Mouse (Mus musculus) hematopoietic stem cell, adult 5-6 weeks (primary cell): ENCODE measurements around the gene Ccdc105. TPM values are rescaled to one million over a fixed set of nuclear protein-coding genes. Genes with fewer than 3 reads are reported as not detected.

Experiments
- ATAC-seq, 2 experiments: fragments of 125-278 bp in 1 of 2; replicated peaks in 1 of 2; 2 replicates each; pipeline ENCODE4 v1.8.0; 2016 to 2017; ENCODE audit warnings: inconsistent platforms in 2 of 2, mild to moderate bottlenecking in 2 of 2, moderate number of reproducible peaks in 2 of 2, low read depth in 1 of 2, moderate TSS enrichment in 1 of 2; ENCODE audit not compliant: low FRiP score in 2 of 2, poor library complexity in 2 of 2, severe bottlenecking in 2 of 2, insufficient read depth in 1 of 2, low TSS enrichment in 1 of 2
- total RNA-seq: library from RNA; stranded (forward); fragments of 172-1452, 232-1000 nt; gene quantifications from 2 replicates; pipeline ENCODE4 v1.2.3, GENCODE M21; 2017

Gene Ccdc105
- total RNA-seq, 1 experiment from 2014 or later, result not detected

DNA sequence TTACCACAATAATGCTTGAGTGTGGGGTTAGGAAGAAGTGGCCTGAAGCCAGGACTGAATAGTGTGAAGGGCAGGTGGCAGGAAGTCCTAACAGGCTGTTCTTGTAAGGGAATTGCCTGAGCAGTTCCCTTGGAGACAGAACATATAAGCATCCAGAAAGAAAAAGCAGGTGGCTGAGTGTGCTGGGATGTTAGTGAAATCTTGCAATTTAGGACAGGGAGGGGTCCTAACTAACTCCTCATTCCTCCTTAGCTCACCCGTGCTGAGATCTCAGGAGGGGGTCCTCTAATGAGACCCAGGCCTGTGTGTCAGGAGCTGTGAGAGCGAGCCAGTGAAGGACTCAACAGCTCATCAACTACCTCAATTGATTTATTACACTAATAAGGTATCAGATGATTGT is 29.4 kb downstream of the Ccdc105 start:
- no peak for ATAC-seq

DNA sequence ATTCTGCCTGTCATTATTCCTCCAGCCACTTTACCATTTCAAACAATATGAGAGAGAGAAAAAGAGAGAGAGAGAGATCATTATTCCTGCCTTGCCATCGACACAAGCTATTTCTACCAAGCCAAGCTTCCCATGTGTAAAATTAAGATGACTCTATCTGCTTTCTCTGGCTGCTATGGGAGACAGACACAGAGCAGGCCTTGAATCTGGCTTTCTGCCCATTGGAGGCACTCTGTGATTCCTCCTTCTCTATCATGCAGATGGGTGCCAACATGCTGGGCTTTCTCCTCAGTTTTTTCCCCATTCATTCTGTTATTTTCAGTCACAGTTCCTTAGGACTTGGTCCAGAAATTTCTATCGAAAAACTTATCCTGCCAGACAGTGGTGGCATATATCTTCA is 30.2 kb downstream of the Ccdc105 start:
- ATAC-seq, result no peak

DNA sequence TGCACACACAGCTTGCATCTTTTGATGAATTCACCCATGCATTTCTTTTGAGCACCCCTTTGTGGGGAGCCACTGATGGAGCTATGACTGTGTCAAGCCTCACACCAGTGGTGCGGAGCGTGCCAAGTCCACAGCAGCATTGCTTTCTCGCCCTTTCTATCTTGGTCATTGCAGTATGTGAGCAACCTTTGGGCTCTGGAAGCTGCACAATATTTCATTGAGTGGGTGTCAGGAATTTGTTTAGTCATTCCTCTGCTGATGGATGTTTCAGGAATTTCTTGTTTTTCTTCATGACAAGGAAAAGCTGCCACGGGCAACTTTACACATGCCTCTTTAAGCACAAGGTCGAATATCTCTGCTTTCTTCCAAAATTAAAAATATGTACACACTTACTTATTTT is 30.8 kb downstream of the Ccdc105 start:
- ATAC-seq, result no peak

DNA sequence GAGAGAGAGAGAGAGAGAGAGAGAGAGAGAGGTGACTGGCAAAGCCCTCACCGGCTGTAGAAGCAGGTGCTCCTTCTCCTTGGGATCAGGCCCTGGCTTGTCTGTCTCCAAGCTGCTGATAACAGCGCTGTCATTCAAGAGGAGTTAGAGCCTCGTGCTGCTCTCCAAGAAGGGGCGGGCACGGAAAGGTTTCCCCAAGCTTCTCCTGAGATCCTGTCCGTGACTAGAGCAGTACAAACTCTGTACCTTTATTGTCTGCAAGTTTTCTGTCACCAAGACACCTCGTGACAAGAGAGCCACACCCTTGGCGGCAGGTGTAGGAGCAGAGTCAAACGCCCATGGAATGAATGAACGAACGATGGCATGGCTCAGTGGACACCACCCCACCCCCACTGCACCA is 34.8 kb downstream of the Ccdc105 start, which contains the start of gene Casp14:
TSS of gene Casp14 (minus strand) at position 239 of the 400 bp plus-strand sequence.
- no peak for ATAC-seq

DNA sequence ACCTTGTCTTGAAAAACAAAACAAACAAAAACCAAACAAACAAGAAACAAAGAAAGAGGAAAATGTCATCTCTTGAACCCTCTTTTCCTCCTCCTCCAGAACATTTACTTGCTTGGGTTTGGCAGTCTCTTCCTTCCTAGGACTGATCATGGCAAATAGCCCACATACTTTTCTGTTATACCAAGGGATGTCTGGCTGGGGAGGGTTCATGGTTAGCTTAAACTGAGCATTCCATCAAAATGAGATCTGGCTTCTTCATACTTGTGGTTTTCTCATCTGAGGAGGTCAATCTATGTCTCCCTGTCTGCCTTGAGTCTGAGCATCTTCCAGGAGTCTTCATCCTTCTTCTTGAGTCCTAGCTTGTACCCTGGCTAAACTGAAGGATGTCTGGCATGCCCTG is 36.6 kb downstream of the Ccdc105 start:
- no peak for ATAC-seq

DNA sequence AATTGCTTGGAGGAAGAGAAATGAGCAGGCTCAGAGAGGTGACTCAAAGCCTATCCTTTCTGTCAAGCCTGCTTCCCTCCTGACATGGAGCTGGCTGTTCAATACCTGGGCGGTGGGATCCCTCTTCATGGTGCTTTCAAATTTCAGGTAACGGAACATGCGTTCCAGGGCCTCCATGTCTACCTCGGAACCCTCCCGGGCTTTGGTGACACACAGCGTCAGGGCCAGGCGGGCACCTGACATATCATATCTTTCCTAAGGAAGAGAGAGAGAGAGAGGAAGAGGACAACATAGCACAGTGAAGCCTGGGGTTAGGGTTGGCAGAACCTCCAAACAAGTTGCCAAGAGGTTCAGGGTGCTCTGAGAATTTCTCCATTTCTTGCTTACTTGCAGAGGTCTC is 37.7 kb downstream of the Ccdc105 start:
- ATAC-seq, result no peak

DNA sequence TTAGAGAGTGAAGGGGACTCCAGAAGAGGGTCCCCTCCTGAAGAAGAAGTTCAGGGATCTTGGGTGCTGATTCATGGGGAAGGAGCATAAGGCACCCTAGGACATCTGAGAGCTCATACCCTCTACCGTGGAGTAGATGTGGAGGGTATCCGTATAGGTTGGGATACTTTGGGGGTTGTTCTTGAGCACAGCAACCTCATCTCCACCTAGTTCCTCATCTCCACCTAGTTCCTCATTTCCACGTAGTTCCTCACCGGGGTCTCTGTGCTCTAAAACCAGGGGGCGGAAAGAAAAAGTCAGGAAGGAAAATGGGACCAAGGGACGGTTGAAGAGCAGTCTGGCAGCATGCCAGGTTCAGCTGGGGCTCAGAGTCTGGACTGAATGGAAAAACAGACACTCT is 38.7 kb downstream of the Ccdc105 start:
- peak in 1 of 2 experiments; percentile 22; a peak in 1 of 4 replicates for ATAC-seq

DNA sequence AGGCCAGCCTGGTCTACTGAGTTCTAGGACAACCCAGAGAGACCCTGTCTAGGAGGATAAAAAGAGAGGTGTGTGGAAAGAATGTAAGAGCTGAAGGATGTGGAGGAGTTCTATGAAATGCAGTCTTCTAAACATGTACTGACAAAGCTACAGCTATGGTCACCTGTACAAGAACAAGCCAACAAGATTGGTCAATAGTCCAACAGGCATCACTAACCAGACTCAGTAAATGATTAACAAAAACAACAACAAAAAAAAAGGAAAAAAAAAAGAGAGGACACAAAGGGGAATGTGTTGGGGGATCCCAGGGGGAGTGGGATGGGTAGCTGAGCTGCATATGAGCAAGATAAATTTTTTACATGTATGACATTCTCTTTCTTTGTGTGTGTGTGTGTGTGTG is 42.2 kb downstream of the Ccdc105 start:
- ATAC-seq, result no peak

DNA sequence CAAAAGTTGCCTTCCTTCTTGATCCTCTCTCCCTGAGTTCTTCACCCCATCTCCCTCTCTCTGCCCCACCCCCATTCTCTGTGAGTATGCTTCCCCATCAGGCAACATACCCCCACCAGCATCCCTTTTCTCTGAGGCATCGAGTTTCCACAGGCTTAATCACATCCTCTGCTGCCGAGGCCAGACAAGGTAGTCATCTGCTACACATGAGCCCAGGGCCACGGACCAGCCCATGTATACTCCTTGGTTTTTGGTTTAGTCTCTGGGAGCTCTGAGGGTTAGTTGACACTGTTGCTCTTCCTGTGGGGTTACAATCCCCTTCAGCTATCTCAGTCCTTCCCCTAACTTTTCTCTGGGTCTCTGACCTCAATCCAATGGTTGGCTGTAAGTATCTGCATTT is 52.0 kb downstream of the Ccdc105 start:
- ATAC-seq, result no peak

Other genes with a start within 250 kb of the Ccdc105 start
- gene Olfr1358, start 235.6 kb downstream of the Ccdc105 start, total RNA-seq, result not detected in 2 replicates
- gene Ilvbl, start 178.7 kb downstream of the Ccdc105 start, total RNA-seq, result 14.7 and 19.3 TPM in 2 replicates
- 4.9 and 6.8 TPM in 2 replicates for gene Syde1, start 161.1 kb downstream of the Ccdc105 start, total RNA-seq
- not detected in 2 replicates for gene Olfr1357, start 135.0 kb downstream of the Ccdc105 start, total RNA-seq
- not detected in 2 replicates for gene Casp14, start 34.8 kb downstream of the Ccdc105 start, total RNA-seq
- gene Slc1a6, start 27.4 kb upstream of the Ccdc105 start, total RNA-seq, result not detected in 2 replicates
- not detected in 2 replicates for gene Olfr1356, start 99.1 kb upstream of the Ccdc105 start, total RNA-seq
- not detected in 2 replicates for gene Olfr1355, start 122.5 kb upstream of the Ccdc105 start, total RNA-seq
- not detected in 2 replicates for gene Olfr1354, start 160.1 kb upstream of the Ccdc105 start, total RNA-seq
- gene Olfr8, start 197.6 kb upstream of the Ccdc105 start, total RNA-seq, result not detected in 2 replicates
- not detected in 2 replicates for gene Olfr1353, start 210.2 kb upstream of the Ccdc105 start, total RNA-seq
- not detected in 2 replicates for gene Olfr1352, start 228.0 kb upstream of the Ccdc105 start, total RNA-seq